Mouse (Mus musculus): ENCODE data around the gene Dhdds. TPM values are rescaled to one million over a fixed set of nuclear protein-coding genes. Genes with fewer than 3 reads are reported as not detected.

The Dhdds gene
- 11.2 to 17.2 TPM (median 16.3 TPM) in 3 replicates for total RNA-seq (2017)

DNA sequence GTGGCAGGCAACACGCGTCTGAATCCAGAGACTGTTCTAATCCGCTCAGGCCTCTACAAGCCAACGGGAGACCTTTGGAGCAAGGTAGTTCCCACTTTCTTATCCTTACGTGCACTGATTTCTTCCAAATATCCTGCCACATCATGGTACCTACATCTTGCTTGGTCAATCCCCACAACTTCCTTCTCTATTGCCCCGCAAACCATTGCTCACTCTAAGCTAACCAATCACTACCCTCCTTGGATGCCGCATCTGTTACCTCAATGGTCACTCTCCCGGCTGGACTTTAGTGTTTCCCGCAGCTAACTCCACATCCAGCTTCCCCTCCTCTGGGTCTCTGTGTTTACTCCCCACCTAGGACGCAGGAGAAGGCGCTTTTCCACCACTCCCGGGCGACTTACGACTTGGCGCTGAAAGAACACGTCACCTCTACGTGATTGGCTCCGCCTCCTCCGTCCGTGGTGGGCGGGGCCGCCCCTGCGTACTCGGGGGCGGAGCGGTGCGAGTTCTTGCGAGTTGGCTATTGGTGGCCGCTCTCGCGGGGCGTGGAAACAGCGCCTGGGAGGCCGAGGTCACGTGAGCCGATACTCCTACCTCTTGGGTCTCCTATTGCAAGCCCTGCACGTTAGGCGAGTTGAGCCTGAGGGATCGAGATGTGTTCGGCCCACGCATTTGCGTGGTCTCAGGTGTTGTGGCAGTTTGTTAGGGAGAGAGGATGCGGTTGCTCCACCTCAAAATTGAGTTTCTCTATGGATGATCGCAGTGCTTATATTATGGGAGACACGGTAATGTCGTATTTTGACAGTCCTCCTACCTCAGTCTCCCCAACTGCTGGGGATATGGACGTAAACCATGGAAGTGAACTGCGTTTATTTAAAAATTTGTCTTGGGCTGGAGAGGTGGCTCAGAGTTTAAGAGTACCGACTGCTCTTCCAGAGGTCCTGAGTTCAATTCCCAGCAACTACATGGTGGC lies at the start of gene Dhdds:
TSS of gene Dhdds (minus strand) at position 453 of the 973 bp plus-strand sequence.
- ATAC-seq (replicated peaks; ENCODE audit: insufficient number of reproducible peaks, low FRiP score, low TSS enrichment, poor library complexity, severe bottlenecking), result peak; percentile 95

DNA sequence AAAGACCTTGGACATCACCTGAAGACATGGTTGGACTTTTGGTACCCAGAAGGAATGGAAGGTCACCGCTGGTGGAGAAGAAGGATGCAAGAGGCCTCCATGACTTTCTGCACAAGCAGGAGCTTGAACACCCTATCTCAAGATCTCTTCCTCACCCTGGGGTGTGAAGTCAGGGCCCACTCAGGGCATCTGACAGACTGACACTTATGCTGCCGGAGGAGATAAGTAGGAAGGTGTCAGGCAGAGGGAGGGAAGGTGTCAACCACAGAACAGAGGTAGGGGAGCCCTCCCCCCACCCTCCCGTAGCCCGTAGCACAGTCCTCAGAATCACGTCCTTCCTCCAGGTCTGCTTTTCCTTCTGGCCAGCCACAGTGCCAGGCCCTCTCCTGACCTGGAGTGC lies 46.9 kb upstream of the Dhdds start:
- peak; percentile 50; the same call in 1 of the 2 replicates for ATAC-seq (replicated peaks; ENCODE audit: insufficient number of reproducible peaks, low FRiP score, low TSS enrichment, poor library complexity, severe bottlenecking)

DNA sequence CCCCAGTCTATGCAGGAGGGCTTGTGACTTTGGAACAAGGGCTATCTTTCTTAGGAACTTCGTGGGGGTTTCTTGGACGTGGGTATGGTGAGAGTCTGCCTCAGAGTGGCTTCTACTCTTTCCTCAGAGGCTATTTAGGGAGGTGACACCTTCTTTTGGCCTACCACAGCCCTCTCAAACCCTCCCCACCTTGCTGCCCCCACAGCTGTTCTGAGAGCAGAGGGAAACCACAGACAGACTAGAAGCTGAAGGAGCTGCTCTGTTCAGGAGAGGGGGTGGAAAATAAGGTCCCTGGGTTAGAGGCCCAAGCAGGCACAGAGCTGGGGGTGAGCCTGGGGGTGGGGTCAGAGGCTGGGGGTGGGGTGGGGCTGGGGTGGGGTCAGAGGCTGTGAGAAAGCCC lies 42.3 kb upstream of the Dhdds start:
- ATAC-seq (replicated peaks; ENCODE audit: insufficient number of reproducible peaks, low FRiP score, low TSS enrichment, poor library complexity, severe bottlenecking), result no peak

DNA sequence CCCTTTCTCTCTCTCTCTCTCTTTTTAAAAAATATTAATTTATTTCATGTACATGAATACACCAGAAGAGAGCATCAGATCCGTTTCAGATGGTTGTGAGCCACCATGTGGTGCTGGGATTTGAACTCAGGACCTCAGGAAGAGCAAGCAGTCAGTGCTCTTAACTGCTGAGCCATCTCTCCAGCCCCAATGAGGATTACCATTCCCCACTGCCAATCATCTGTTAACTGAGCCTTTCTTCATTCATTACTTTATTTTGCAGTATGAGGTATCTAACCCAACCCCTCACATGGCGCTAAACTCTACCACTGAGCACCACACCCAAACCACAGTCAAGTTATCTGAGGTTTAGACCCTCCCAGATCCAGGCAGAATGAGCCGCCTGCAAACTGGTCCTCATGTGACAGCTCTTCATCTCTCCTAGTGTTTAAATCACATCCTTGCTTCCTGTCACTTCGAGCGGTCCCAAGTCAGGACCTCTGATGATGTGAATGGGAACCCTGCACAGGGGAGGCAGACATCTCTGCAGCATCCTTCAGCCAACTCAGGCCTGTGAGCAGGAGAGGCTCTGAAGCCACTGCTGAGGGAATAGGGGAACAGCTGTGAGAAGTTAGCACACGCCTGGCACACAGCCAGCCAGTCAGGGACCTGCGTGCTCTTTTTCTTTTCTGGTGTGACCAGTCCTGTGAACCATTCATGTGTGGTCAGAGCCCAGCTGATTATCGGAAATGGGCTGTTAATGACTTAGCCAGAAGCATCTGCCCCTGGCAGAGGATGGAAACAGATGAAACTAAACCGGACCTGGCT lies 40.8 kb upstream of the Dhdds start:
- 0 out of 2 replicates have a peak, but pooled peaks have one; percentile 70 for ATAC-seq (replicated peaks; ENCODE audit: insufficient number of reproducible peaks, low FRiP score, low TSS enrichment, poor library complexity, severe bottlenecking)

DNA sequence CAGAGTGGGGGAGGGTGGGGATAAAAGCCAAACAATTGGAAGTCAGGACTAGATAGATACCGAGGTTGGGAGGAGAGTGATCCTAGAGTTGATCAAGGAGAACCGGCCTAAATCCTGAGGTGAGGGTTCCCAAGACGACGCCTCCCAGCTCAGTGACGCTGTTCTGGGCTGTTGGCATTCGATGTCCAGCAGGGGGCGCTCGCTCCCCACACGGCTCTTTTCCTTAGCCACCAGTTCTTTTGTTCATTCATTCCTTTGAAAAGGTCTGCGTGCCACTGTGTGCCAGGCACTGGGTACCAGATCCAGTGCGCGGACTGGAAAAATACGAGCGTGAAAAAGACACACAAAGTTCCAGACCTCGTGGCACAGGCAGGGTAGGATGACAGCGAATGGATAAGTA lies 35.2 kb upstream of the Dhdds start:
- ATAC-seq (replicated peaks; ENCODE audit: insufficient number of reproducible peaks, low FRiP score, low TSS enrichment, poor library complexity, severe bottlenecking), result peak; percentile 79

DNA sequence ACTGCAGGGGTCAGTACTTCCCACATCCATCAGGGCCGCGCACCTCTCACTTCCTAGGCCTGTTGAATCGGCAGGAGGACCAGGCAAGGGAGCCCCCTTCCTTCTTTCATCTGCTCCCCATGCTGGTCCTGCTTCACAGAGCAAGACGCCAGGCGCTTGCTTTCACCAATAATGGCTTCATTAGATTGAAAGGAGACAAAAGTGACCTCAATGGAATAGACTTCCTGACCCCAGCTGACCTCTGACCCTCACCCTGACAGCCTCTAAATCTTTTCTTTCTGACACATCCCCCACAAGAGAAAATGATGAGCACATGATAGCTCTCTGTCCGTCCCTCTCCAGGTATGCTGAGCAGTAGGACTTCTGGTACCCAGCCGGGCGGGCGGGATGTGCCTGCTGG lies 25.1 kb upstream of the Dhdds start:
- no peak for ATAC-seq (replicated peaks; ENCODE audit: insufficient number of reproducible peaks, low FRiP score, low TSS enrichment, poor library complexity, severe bottlenecking)

DNA sequence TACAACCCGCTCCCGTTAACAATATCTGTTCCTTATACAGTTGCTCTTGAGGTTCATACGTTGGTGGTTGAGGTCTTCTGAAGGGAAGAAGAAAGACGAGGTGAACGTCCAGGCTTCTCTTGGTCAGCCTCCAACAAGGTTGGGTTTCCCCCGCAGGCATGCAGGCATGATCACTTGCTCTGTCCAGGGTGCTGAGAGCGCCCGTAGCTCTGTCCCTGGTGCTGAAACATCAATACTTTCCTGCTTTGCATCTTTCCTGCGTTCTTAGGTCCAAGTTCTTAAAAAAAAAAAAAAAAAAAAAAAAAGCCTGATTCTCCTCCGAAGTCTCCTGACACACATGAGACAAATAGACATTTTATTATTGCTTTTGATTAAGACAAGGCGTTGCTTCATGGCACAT lies 19.9 kb upstream of the Dhdds start:
- ATAC-seq (replicated peaks; ENCODE audit: insufficient number of reproducible peaks, low FRiP score, low TSS enrichment, poor library complexity, severe bottlenecking), result peak; percentile 69; the same call in 1 of the 2 replicates

DNA sequence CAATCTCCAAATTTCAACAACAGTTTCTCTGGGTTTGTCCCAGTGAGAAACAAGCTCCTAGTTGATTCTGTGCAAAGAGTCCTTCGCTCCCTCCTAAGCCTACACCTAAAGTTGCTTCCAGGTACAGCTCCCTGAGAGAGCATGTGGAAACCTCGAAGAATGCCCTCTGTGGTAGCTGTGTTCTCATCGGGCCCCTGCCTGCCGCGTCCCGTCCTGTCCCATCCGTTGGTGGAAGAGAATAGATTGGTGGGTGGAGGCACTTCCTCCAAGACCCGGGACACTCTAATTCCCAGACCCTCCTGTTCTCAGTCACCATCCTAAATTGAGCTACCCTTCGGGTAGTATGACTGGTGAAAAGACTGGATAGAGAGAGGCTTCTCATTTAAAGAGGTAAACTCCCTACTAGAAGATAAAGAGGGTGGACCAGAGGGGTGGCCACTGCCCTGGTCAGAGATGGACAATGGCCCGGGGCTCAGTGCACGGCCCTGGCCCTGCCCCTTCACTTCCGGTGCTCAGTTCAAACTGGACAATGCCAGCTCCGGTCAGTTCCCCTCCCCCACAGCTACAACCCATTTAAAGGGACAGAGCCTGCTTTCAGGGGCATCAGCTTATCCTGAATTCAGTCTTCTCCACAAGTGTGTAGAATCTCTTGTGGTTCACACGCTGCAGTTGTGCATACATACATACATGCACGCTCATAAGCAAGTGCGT lies 19.1 kb upstream of the Dhdds start:
- ATAC-seq (replicated peaks; ENCODE audit: insufficient number of reproducible peaks, low FRiP score, low TSS enrichment, poor library complexity, severe bottlenecking), result no peak

DNA sequence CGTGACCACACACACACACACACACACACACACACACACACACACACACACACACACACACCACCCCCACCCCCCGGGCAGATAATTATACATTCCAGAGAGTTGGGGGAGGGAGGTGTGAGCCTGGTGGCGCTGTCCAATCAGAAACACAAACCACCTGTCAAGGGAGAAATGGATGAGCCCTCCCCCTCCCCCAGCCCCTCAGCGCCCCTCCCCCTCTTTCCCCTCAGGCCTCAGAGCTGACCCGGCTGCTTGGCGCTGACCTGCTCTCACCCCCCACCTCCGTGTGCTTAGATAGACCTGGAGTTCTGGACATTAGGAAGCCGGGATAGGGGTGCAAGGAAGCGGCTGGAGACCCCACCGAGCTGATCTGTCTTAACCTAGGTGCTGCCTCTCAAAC lies 18.5 kb upstream of the Dhdds start:
- no peak for ATAC-seq (replicated peaks; ENCODE audit: insufficient number of reproducible peaks, low FRiP score, low TSS enrichment, poor library complexity, severe bottlenecking)

DNA sequence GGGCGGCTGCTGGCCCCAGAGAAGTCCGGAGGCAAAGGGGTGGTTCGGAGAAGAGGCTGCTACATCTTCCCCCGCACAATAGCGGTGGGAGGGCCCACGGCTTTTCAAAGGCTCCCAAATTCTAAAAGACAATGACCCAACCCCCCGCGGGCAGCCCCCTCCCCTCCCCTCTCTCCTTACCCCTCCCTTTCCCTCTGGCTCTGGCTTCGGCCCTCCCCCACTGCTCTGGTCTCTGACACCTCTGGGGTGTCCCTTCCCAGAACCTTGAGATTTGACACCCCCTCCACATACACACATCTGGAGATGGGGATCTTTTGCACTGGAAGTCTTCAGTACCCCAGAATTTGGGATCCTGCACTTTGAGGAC lies 18.0 kb upstream of the Dhdds start, which contains the start of gene Lin28a:
TSS of gene Lin28a (minus strand) at position 63 of the 367 bp plus-strand sequence.
- no peak for ATAC-seq (replicated peaks; ENCODE audit: insufficient number of reproducible peaks, low FRiP score, low TSS enrichment, poor library complexity, severe bottlenecking)

DNA sequence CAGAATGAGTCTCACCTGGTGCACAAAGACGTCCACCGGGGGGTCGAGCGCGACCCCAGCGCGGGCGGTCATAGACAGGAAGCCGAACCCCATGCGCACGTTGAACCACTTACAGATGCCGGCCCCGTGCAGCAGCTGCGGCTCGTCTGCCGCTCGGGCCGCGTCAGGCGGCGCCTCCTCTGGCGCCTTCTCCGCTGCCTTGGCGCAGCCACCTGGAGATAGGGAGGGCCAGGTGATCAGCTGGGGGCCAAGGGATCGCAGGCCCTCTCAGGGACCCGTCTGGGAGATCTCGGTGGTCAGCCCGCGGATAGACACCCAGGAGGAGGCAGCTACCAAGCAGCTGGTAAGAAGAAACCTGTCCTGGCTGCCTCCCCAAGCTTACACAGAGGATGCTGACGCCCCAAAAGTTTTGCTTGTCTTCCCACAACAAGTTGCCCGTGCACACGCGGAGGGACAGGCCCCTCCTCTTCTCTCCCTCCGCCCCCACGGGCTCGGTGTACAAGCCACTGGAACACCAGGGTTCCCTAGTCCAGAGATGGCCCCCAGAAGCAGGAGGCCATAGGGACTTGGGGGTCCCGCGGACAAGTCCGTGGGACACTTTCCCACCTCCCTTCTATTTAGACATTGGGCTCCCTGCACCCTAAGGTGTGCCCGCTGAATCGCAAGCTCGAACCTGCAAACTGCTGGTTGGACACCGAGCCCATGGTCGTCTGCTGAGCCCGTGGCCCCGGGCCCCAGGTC lies 17.5 kb upstream of the Dhdds start:
- no peak for ATAC-seq (replicated peaks; ENCODE audit: insufficient number of reproducible peaks, low FRiP score, low TSS enrichment, poor library complexity, severe bottlenecking)

DNA sequence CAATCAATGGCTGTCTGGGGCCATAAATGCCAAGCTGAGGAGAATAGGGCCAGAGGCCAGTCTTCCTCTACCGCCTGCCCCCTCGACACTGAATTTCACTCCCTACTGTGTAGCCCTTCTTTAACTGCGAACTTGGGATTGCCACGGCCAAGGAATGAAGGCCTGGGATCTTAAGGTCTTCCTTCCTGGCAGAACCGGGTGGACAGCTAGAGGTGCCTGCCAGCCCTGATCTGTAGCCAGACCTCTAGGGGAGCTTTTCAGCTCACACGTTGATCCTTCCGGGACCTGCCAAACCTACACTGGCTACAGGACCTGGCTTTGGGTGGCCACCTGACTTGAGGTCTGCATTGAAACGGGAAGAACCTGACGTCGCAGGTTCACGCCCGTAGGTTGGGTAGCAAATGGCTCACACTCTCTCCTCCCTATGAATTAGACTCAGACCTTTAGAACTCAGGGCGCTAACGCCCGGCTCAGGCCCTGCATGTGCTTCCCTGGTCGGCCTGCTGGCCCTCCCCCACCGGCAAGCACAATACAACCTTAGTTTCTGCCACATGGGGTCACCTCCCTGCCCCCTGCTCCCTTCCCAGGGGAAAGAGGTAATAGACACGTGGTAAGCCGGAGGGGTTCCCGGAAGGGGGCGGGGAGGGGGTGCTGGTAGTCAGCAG lies 16.6 kb upstream of the Dhdds start:
- ATAC-seq (replicated peaks; ENCODE audit: insufficient number of reproducible peaks, low FRiP score, low TSS enrichment, poor library complexity, severe bottlenecking), result no peak

DNA sequence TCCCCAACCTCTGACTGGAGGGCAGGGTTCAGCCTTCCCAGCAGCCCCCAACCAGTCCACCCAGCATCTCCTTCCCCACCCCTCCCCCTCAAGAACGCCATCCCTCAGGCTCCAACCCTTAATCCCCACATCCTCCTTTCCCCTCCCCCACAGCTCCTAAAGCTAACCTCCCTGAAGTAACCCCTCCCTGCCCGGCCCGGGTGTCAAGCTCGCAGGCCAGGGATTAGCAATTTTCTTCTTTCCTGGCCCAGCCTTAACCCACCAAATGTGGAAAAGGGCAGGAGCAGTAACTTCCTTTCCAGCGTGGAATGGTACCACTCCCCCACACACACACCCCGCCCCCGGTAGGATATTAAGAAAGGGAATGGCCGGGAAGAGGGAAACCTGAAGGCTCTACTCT lies 16.0 kb upstream of the Dhdds start:
- ATAC-seq (replicated peaks; ENCODE audit: insufficient number of reproducible peaks, low FRiP score, low TSS enrichment, poor library complexity, severe bottlenecking), result no peak

DNA sequence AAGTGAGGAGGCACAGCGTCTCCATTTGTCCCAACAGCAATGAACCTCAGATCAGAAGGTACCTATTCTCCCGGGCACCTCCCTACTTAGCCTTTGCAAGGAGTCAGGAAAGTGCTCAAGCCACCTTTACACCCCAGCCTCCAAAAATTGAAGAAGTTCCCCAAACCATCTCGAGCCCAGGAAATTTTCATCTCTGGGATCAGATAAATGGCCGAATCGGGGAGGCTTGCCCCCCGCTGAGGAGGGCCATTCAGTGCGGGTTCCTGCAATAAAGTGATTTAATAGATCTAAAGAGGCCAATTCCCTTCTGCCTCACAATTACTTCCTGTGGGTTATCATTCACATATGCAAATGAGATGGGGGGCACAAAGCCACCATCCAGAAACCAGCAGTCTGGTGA lies 15.5 kb upstream of the Dhdds start:
- no peak for ATAC-seq (replicated peaks; ENCODE audit: insufficient number of reproducible peaks, low FRiP score, low TSS enrichment, poor library complexity, severe bottlenecking)

DNA sequence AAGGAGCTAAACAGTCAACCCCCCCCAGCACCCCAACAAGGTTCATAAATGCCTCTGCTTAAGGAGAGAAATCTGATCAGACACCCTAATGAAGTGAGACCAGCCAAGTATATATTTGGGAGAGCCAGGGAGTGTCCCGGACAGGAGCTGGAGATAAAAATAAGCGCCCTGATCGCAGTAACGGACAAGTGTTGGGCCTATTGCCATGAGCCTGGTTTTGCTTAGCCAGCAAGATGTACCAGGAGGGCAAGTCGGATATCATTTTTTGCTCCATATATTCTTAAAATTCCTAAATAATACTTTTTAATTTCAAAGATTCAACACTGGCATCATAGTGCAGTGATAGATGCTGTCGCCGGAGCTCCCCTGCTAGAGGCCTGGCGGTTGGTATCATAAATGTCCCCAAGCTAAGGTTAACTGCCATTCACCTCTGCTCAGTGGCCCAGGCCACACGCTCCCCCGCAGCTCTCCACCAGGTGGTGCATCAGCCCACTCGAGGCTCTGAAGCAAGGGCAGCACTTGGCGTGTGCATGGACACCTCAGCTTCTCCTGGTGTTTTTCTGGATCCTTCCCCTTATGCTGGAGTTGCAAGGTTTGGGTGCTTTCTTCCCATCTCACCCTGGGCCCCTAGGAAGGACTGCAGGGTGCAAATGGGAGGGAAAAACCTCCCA lies 12.3 kb upstream of the Dhdds start:
- ATAC-seq (replicated peaks; ENCODE audit: insufficient number of reproducible peaks, low FRiP score, low TSS enrichment, poor library complexity, severe bottlenecking), result no peak

DNA sequence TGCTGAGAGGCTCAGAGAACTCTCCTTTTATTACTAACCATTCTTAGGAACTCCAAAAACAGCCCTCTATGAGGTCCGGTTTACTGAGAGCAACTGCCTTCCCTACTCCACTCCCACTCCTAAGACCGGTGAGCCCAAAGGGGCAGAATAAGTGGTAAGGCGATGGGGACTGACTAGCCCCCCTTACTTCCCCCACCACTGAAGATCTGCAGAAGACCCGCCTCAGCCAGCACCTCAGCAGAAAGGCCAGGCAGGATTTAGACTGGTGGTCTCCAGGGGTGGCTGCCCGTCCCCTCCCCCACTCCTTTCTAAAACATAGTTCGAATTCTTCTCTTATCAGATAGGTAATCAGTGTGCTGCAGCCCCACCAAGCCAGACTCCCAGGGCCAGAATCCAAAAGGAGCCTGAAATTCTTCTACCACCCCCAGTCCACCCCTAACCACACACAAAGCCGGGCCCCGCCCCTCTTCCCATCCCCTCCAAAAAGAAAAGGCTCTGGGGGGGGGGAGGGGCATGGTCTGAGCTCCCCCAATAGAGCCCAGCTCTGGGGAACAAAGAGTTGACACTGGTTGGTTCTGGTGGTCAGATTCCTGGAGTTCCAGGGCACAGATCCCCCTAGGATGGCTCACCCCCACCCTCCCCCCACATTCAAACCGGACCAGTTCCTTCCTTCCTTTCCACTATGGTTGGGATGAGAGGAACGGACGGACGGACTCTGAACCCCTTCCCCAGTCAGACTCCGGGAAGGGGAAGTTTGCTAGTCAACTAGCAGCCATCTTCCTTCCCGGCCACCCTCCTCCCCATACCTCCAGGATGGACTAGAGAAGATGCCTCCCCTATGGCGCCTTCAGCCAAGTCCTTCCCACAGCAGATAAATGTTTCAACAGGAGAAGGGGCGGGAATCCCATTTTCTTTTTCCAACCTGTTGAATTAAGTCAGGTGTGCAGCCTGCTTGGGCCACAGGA lies 11.0 kb upstream of the Dhdds start:
- no peak for ATAC-seq (replicated peaks; ENCODE audit: insufficient number of reproducible peaks, low FRiP score, low TSS enrichment, poor library complexity, severe bottlenecking)

Measured in monocyte, adult 5-6 weeks (primary cell).